Mouse (Mus musculus) ES-Bruce4 (cell line): ENCODE measurements around the gene Ak7. TPM values are rescaled to one million over a fixed set of nuclear protein-coding genes. Genes with fewer than 3 reads are reported as not detected.

Source experiments
- H3K27ac ChIP-seq: 2 replicates; pipeline ENCODE4 v1.5.1; 2012; ENCODE audit warnings: low read length, inconsistent platforms; ENCODE audit not compliant: insufficient read depth
- H3K27me3 ChIP-seq: 2 replicates; pipeline ENCODE4 v1.6.1; 2012; ENCODE audit warnings: mild to moderate bottlenecking, low read length, inconsistent platforms; ENCODE audit not compliant: control insufficient read depth, poor library complexity, insufficient read depth, severe bottlenecking
- H3K36me3 ChIP-seq: 2 replicates; pipeline ENCODE4 v1.6.1; 2012; ENCODE audit warnings: inconsistent platforms, mild to moderate bottlenecking, low read length, moderate library complexity; ENCODE audit not compliant: control insufficient read depth, poor library complexity, insufficient read depth, severe bottlenecking
- H3K4me1 ChIP-seq: one replicate; pipeline ENCODE4 v1.8.1; 2011; ENCODE audit warnings: low read length; ENCODE audit not compliant: control insufficient read depth, insufficient read depth
- H3K4me3 ChIP-seq: 2 replicates; pipeline ENCODE4 v1.5.1; 2011; ENCODE audit warnings: low read depth, mild to moderate bottlenecking, low read length
- H3K9ac ChIP-seq: 2 replicates; pipeline ENCODE4 v1.6.1; 2012; ENCODE audit warnings: low read depth, mild to moderate bottlenecking, inconsistent platforms; ENCODE audit not compliant: poor library complexity, severe bottlenecking
- H3K9me3 ChIP-seq: replicated peaks from 2 replicates; pipeline ENCODE4 v1.6.1; 2012; ENCODE audit warnings: mild to moderate bottlenecking, low read length, inconsistent platforms; ENCODE audit not compliant: control insufficient read depth, poor library complexity, insufficient read depth, severe bottlenecking
- CTCF ChIP-seq: IDR thresholded peaks from one replicate; pipeline ENCODE4 v1.8.1; 2011; ENCODE audit warnings: low read depth, low read length
- EP300 ChIP-seq: IDR thresholded peaks from 2 replicates; pipeline ENCODE4 v1.6.1; 2011; ENCODE audit warnings: low read depth, low read length; ENCODE audit not compliant: insufficient read depth
- POLR2A ChIP-seq: IDR thresholded peaks from one replicate; pipeline ENCODE4 v1.8.1; 2011; ENCODE audit warnings: low read length; ENCODE audit not compliant: insufficient read depth
- polyA plus RNA-seq: library from polyadenylated mRNA; stranded (reverse); fragments of >200 nt; gene quantifications from 2 replicates; pipeline ENCODE4 v1.2.4, GENCODE M21; 2011; ENCODE audit warnings: low read depth; ENCODE audit not compliant: missing spikeins, insufficient read depth, insufficient read length

The Ak7 gene
- polyA plus RNA-seq, 1 experiment = 0.73 TPM

DNA sequence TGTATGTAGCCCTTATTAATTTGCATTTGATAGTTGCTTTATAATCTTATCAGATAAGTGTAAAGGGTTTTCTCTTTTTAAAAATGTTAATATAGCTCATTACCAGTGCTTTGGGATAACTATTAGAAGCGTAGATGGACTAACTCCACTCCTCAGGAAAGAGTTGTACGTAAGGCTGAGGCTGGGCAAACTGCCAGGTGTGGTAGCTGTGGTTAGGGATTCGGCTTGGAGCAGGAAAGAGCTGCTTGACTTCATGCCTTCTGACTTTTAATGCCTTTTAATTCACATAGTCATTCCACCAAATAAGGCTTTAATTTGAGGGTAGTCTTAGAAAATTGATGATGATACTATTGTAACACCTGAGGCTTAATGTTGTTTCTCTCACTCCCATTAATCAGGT is 103.2 kb downstream of the Ak7 start:
- Histone ChIP-seq H3K4me1 (no peaks in the 10 kb centered on the region), H3K9ac (no peak overlapping the region), H3K9me3 (no peaks in the 10 kb centered on the region), H3K36me3 (peaks cover 72% of the 10 kb centered on the region), H3K27ac (no peak overlapping the region), H3K4me3 (no peak overlapping the region), H3K27me3 (no peaks in the 10 kb centered on the region)
- TF ChIP-seq CTCF (no peak), POLR2A (no peak), EP300 (no peak)

DNA sequence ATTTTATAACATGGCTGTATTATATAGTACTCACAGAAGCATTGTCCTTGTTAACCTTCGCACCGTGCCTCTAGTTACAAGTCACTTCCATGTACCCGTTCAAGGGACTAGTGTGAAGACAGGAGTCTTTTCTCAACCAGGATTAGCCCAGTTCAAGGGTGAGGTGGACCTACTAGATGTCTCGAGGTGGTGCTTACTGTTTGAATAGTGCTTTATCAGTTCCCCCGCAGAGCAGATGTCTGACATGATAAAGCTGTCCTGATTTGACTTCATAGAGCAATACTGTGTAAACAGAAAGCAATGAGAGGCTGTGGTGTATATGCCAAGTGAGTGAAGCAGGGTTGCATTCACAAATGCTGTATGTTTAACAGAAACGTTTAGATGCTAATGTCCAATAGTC is 104.8 kb downstream of the Ak7 start:
- Histone ChIP-seq H3K27ac (no peak overlapping the region), H3K4me1 (no peaks in the 10 kb centered on the region), H3K36me3 (peaks cover 70% of the 10 kb centered on the region)

DNA sequence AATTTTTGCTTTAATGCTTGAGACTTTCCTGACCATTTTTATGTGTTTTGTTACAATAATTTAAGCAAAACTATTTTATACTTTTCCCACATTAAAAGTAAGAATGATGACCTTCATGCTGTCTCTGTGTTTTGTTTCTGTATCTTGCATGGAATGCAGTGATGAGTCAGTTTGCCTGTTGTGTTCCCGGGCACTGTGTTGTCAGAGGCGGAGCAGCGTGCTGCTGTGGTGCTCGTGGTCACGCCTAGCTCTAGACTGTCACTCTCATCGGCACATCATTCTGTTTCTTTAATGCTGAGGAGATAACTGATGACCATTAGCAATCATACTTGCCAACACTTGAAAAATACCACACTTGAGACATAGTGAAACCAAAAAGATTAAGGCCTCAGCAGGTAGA is 108.2 kb downstream of the Ak7 start:
- H3K36me3 ChIP-seq = peaks cover 55% of the 10 kb centered on the region
- H3K9ac ChIP-seq = no peak overlapping the region
- no peak overlapping the region for H3K4me3 ChIP-seq
- no peak for TF ChIP-seq POLR2A
- TF ChIP-seq CTCF = no peak
- no peak for TF ChIP-seq EP300
- no peak overlapping the region for H3K27ac ChIP-seq
- no peaks in the 10 kb centered on the region for H3K27me3 ChIP-seq
- no peaks in the 10 kb centered on the region for H3K4me1 ChIP-seq
- H3K9me3 ChIP-seq = no peaks in the 10 kb centered on the region

More for the DNA sequence above, 104.8 kb downstream of the Ak7 start:
- Histone ChIP-seq H3K9me3 (no peaks in the 10 kb centered on the region), H3K4me3 (no peak overlapping the region), H3K9ac (no peak overlapping the region), H3K27me3 (no peaks in the 10 kb centered on the region)
- no peak for TF ChIP-seq CTCF
- TF ChIP-seq EP300 = no peak
- TF ChIP-seq POLR2A = no peak

DNA sequence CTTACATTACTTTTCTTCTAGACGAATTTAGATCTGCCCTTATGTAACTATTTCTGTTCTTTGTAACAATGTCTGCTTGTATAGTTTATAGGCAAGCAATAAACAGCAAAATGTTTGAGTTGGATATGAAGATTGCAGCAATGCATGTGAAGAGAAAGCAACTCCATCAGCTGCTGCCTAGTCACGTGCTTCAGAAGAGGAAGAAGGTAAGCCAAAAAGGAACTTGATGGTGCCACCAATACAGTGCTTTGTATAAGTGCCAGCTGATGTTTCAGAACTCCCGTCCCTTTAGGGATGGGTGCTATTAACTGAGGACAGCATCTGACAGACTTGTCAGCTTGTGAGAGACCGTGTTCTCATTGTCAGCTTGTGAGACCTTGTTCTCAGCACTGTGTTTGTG is 117.7 kb downstream of the Ak7 start:
- no peak overlapping the region for H3K27ac ChIP-seq

DNA sequence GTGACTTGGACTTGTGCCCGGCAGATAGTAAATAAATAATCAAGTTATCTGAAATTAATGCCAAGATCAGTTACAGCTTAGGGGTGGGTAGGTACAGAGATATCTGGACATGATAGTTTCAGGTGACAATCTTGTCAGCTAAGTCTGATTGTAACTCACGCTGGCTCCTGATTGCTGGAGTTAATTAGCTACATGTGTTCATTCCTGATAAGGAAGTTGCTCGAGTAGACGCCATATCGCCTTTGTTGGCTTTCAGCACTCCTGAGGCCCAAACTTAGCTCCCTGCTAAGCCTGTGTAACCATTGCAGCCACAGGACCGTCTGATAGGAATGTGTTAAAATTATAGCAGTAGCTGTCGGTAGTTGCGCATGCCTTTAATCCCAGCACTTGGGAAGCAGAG is 119.0 kb downstream of the Ak7 start:
- Histone ChIP-seq H3K36me3 (peaks cover 83% of the 10 kb centered on the region), H3K4me1 (no peaks in the 10 kb centered on the region), H3K27me3 (no peaks in the 10 kb centered on the region), H3K4me3 (no peak overlapping the region), H3K9me3 (no peaks in the 10 kb centered on the region), H3K9ac (no peak overlapping the region), H3K27ac (no peak overlapping the region)
- TF ChIP-seq POLR2A = no peak
- no peak for TF ChIP-seq EP300
- TF ChIP-seq CTCF = no peak

More for the DNA sequence above, 117.7 kb downstream of the Ak7 start:
- H3K4me1 ChIP-seq = no peaks in the 10 kb centered on the region
- H3K36me3 ChIP-seq = peaks cover 81% of the 10 kb centered on the region
- H3K9ac ChIP-seq = no peak overlapping the region
- H3K9me3 ChIP-seq = no peaks in the 10 kb centered on the region
- no peak overlapping the region for H3K4me3 ChIP-seq
- TF ChIP-seq CTCF = no peak
- TF ChIP-seq EP300 = no peak
- TF ChIP-seq POLR2A = no peak
- H3K27me3 ChIP-seq = no peaks in the 10 kb centered on the region

DNA sequence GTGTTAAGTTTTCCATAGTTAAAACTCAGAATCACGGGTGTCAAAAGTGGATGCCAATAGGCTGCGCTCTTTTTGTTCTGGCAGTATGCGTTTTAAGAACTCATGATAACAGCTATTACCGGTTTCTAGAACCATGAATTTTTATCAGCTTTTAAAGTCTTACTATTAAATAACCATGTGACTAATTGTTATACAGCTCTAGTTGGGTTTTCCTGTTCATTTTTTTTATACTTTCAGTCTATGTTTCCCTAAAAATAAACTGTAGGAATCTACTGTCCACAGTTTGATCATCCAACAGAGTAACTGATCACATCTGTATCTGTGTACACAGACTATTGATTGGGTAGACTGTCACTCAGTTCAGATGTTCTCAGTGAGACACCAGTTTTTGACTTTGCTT is 119.5 kb downstream of the Ak7 start:
- H3K4me1 ChIP-seq = no peaks in the 10 kb centered on the region
- no peak overlapping the region for H3K9ac ChIP-seq
- H3K9me3 ChIP-seq = no peaks in the 10 kb centered on the region
- no peak overlapping the region for H3K4me3 ChIP-seq
- no peak overlapping the region for H3K27ac ChIP-seq
- H3K36me3 ChIP-seq = peaks cover 82% of the 10 kb centered on the region
- no peaks in the 10 kb centered on the region for H3K27me3 ChIP-seq
- TF ChIP-seq POLR2A (no peak), CTCF (no peak), EP300 (no peak)

Other genes starting within 250 kb of the Ak7 start
- 1.2 and 1.4 TPM in 2 replicates for gene Bdkrb2, start 142.8 kb upstream of the Ak7 start, polyA plus RNA-seq
- not detected in 2 replicates for gene Bdkrb1, start 102.9 kb upstream of the Ak7 start, polyA plus RNA-seq
- 8.1 and 9.2 TPM in 2 replicates for gene Gskip, start 21.1 kb upstream of the Ak7 start, polyA plus RNA-seq
- gene Atg2b, start 20.8 kb upstream of the Ak7 start, polyA plus RNA-seq = 27.4 and 29.9 TPM in 2 replicates
- 229 and 251 TPM in 2 replicates for gene Papola, start 78.7 kb downstream of the Ak7 start, polyA plus RNA-seq